Mouse (Mus musculus): Measurements from ENCODE around the gene Pheta1. TPM values are rescaled to one million over a fixed set of nuclear protein-coding genes. Genes with fewer than 3 reads are reported as not detected.
A peak's percentile ranks its signal among the peaks of the same experiment; 100 is the strongest.

Pheta1 gene
- total RNA-seq (2017) = 1.1 and 1.5 TPM in 2 replicates

- ATAC-seq (ENCODE audit: extremely low read depth, insufficient number of reproducible peaks, low FRiP score, poor library complexity, severe bottlenecking) = peak; percentile 79
Observed at GRCm38 (mm10) chr5:121848743-121849142, at the start of gene Pheta1. Gene Pheta1 (plus strand): TSS chr5:121848984.

DNA sequence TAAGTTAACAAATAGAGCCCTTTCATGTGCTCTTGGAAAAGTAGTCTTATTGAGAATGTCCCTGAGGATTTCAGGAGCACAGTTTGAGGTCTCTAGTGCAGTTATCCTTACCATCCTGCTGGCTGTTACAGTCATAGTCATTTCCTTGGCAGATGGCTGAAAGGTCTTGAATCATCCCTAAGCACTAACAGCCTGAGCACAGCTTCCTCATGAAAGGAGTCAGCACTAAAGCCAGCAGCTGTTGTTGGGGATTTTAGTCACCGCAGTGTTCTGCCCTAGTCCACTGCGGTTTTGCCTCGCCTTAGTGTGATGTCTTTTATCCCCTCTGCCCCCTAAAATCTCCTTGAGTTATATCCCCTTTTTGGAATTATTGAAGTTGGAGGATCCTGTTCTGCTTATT, 41.6 kb upstream of the Pheta1 start:
- ATAC-seq (ENCODE audit: extremely low read depth, insufficient number of reproducible peaks, low FRiP score, poor library complexity, severe bottlenecking) = no peak

GRCm38 (mm10) chr5:121808202-121808601, 40.6 kb upstream of the Pheta1 start:
- no peak for ATAC-seq (ENCODE audit: extremely low read depth, insufficient number of reproducible peaks, low FRiP score, poor library complexity, severe bottlenecking)

DNA sequence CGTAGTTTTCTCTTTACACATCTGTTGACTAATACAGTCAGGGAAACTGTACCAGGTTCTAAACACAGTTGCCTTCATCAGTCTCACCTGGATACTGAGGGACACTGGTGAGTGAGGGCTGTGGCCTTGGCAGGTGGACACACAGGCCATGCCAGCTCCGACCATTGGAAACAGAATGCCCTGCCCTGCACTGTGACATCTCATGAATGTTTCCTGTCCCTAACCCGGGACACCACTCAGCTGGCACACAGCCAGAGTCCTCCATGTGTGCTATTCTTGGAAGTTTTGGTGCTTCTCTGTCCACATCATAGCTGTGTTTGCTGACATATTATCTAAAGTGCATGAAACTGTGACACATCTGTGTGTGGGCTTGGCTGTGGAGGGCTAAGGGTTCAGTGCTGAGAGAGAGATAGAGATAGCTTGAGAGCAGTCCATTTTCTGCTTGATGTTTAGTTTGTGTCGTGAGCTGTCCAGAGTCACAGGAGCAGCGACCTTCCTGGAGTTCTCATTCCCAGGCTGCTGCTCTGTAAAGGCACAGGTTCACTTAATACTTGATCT, 39.0 kb upstream of the Pheta1 start:
- ATAC-seq (ENCODE audit: extremely low read depth, insufficient number of reproducible peaks, low FRiP score, poor library complexity, severe bottlenecking) = no peak

- ATAC-seq (ENCODE audit: extremely low read depth, insufficient number of reproducible peaks, low FRiP score, poor library complexity, severe bottlenecking) = no peak
Observed at GRCm38 (mm10) chr5:121810331-121811151, 38.2 kb upstream of the Pheta1 start.

DNA sequence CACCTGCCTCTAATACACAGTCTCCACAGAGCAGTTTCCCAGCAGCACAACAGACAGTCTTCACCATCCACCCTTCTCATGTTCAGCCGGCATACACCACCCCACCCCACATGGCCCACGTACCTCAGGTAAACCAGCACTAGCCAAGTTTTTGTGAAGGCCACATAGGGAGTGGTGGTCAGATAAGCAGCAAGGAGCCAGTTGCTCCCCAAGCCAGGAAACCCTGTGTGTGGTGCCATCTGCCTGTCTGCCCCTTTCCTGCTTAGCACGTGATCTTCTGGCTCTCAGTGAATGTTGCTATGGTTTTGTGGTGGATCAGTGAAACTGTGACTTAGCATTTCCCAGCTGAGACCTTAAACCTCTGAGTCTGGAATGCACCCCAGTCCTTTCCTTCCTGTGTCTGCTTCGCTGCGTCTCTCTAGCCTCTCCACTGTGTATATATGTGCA, 37.3 kb upstream of the Pheta1 start:
- no peak for ATAC-seq (ENCODE audit: extremely low read depth, insufficient number of reproducible peaks, low FRiP score, poor library complexity, severe bottlenecking)

GRCm38 (mm10) chr5:121812526-121813243, 36.1 kb upstream of the Pheta1 start:
- no peak for ATAC-seq (ENCODE audit: extremely low read depth, insufficient number of reproducible peaks, low FRiP score, poor library complexity, severe bottlenecking)

GRCm38 (mm10) chr5:121813744-121814143, 35.0 kb upstream of the Pheta1 start:
- no peak for ATAC-seq (ENCODE audit: extremely low read depth, insufficient number of reproducible peaks, low FRiP score, poor library complexity, severe bottlenecking)

GRCm38 (mm10) chr5:121815067-121815466, 33.7 kb upstream of the Pheta1 start:
- peak; percentile 49 for ATAC-seq (ENCODE audit: extremely low read depth, insufficient number of reproducible peaks, low FRiP score, poor library complexity, severe bottlenecking)

- ATAC-seq (ENCODE audit: extremely low read depth, insufficient number of reproducible peaks, low FRiP score, poor library complexity, severe bottlenecking) = no peak
Observed at GRCm38 (mm10) chr5:121815867-121816380, 32.9 kb upstream of the Pheta1 start.

DNA sequence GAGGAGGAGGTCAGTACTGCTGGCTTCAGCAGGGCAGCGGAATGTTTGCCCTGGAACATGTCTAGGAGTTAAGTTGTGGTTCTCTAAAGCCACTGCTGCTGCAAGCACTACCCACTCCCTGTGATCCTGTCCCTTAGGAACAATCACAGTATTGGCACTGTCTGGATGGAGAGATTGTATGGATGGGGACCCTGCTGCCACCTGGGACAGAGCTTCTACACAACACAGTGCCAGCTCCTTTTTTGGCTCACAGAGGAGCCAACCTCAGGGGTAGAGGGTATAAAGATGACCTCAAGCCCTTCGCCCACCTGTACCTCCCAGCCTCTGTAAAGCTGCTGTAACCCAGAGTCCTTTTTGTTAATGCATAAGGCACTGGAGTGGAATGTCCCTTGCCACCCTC, 32.2 kb upstream of the Pheta1 start:
- ATAC-seq (ENCODE audit: extremely low read depth, insufficient number of reproducible peaks, low FRiP score, poor library complexity, severe bottlenecking) = no peak

- ATAC-seq (ENCODE audit: extremely low read depth, insufficient number of reproducible peaks, low FRiP score, poor library complexity, severe bottlenecking) = no peak
Observed at GRCm38 (mm10) chr5:121817551-121817950, 31.2 kb upstream of the Pheta1 start.

DNA sequence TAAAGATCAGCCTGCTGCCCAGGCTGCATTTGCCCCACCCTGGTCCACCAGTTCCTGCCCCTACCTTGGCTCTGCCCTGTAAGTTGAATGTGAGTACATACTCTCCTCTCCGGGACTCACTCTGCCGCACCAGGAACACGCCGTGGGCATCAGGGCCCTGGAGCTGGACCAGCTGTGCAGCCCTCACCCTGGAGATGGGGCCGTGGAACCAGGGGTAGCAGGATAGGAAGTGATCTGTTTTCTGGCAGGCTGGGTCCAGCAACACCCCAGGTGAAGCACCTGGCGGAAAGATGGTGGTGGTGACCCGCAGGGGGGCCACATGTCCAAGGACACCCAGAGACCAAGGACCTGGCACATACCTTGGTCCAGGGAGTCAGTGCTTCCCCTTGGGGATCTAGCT, 30.4 kb upstream of the Pheta1 start:
- ATAC-seq (ENCODE audit: extremely low read depth, insufficient number of reproducible peaks, low FRiP score, poor library complexity, severe bottlenecking) = no peak

DNA sequence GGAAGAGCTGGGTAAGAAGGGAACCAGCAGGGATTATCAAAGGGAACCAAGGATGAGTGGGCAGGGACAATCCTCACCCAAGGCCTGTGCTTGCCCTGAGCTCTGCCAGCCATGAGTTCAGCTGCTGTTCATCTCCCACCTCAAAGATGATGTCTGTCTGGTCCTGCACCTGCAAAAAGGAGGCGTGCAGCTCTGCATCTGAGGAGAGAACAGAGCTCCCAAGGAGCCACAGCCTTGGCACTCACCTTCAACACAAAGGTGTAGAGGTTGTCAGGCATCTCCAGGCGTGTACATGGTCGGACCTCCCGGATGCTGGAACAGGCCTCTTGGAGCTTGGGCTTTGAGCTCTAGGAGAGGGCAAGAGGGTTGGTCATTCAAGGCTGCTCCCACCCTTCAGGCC, 29.9 kb upstream of the Pheta1 start:
- ATAC-seq (ENCODE audit: extremely low read depth, insufficient number of reproducible peaks, low FRiP score, poor library complexity, severe bottlenecking) = no peak

- no peak for ATAC-seq (ENCODE audit: extremely low read depth, insufficient number of reproducible peaks, low FRiP score, poor library complexity, severe bottlenecking)
Observed at GRCm38 (mm10) chr5:121819559-121819958, 29.2 kb upstream of the Pheta1 start.

GRCm38 (mm10) chr5:121820161-121820560, 28.6 kb upstream of the Pheta1 start:
- ATAC-seq (ENCODE audit: extremely low read depth, insufficient number of reproducible peaks, low FRiP score, poor library complexity, severe bottlenecking) = no peak

GRCm38 (mm10) chr5:121820657-121821056, 28.1 kb upstream of the Pheta1 start:
- no peak for ATAC-seq (ENCODE audit: extremely low read depth, insufficient number of reproducible peaks, low FRiP score, poor library complexity, severe bottlenecking)

DNA sequence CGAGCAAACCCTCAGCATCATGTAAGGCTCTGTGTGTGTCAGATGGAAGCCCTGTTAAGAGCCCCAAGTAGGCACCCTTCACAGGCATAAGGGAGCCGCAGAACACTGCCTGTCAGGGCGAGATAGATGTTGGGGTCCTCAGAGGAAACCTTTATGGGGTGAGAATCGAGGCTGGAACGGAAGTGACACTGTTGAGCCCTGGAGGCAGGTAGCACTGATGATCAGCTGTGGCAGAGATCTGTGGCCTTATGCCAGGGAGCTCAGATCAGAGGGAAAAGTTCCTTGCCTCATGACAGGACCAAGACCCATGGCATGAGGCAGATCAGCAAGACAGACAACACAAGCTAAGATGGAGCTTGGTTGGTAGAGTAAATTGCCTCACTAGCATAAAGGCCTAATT, 27.7 kb upstream of the Pheta1 start:
- ATAC-seq (ENCODE audit: extremely low read depth, insufficient number of reproducible peaks, low FRiP score, poor library complexity, severe bottlenecking) = no peak

GRCm38 (mm10) chr5:121821552-121821951, 27.2 kb upstream of the Pheta1 start:
- no peak for ATAC-seq (ENCODE audit: extremely low read depth, insufficient number of reproducible peaks, low FRiP score, poor library complexity, severe bottlenecking)

Measured in neutrophil, adult 5-6 weeks (primary cell).